Mouse (Mus musculus): ENCODE measurements around the gene Gm10271. TPM values are rescaled to one million over a fixed set of nuclear protein-coding genes. Genes with fewer than 3 reads are reported as not detected.
A peak's percentile ranks its signal among the peaks of the same experiment; 100 is the strongest.

The Gm10271 gene
- polyA plus RNA-seq, 1 experiment from 2014 or later, result not detected

- no peak overlapping the region for H3K4me2 ChIP-seq (replicated peaks; ENCODE audit: low read depth, low read length)
- no peak for ATAC-seq
- TF ChIP-seq EP300 (IDR thresholded peaks at IDR 0.05) (no peak), CTCF (IDR thresholded peaks at IDR 0.05) (no peak)
- no peak overlapping the region for H3K27ac ChIP-seq (ENCODE audit: low read length)
- no peaks in the 10 kb centered on the region for H3K27me3 ChIP-seq (replicated peaks; ENCODE audit: insufficient read depth, low read length)
- H3K36me3 ChIP-seq (ENCODE audit: insufficient read depth, low read length), result no peaks in the 10 kb centered on the region
- no peak for DNase-seq (ENCODE audit: low spot score)
- no peaks in the 10 kb centered on the region for H3K9me3 ChIP-seq (ENCODE audit: low read length)
- no peaks in the 10 kb centered on the region for H3K4me1 ChIP-seq (ENCODE audit: insufficient read depth, low read depth, low read length)
- 93% methylated on average over 11 of the region's 11 CpGs for WGBS
- no peak overlapping the region for H3K9ac ChIP-seq (replicated peaks; ENCODE audit: low read depth)
- H3K4me3 ChIP-seq (ENCODE audit: low read depth, low read length), result no peak overlapping the region
These were observed 15.8 kb downstream of the Gm10271 start for GRCm38 (mm10) chr10:116956483-116957158.

- Histone ChIP-seq H3K27me3 (replicated peaks; ENCODE audit: insufficient read depth, low read length) (no peaks in the 10 kb centered on the region), H3K36me3 (ENCODE audit: insufficient read depth, low read length) (no peaks in the 10 kb centered on the region), H3K27ac (ENCODE audit: low read length) (peak overlapping the region; percentile 20; the same call in 1 of the 2 replicates), H3K4me2 (replicated peaks; ENCODE audit: low read depth, low read length) (no peak overlapping the region), H3K9me3 (ENCODE audit: low read length) (no peaks in the 10 kb centered on the region), H3K4me1 (ENCODE audit: insufficient read depth, low read depth, low read length) (no peaks in the 10 kb centered on the region), H3K4me3 (ENCODE audit: low read depth, low read length) (no peak overlapping the region), H3K9ac (replicated peaks; ENCODE audit: low read depth) (no peak overlapping the region)
- DNase-seq (ENCODE audit: low spot score) (peak; percentile 68), ATAC-seq (peak; percentile 16; the same call in 1 of the 2 replicates)
- TF ChIP-seq EP300 (IDR thresholded peaks at IDR 0.05), result no peak
- no peak for TF ChIP-seq CTCF (IDR thresholded peaks at IDR 0.05)
- whole genome bisulfite sequencing, result 67% methylated on average over 6 of the region's 6 CpGs
These were observed 17.2 kb downstream of the Gm10271 start for GRCm38 (mm10) chr10:116955191-116955590.

- Histone ChIP-seq H3K9ac (replicated peaks; ENCODE audit: low read depth) (no peak overlapping the region), H3K4me1 (ENCODE audit: insufficient read depth, low read depth, low read length) (no peaks in the 10 kb centered on the region), H3K9me3 (ENCODE audit: low read length) (no peaks in the 10 kb centered on the region), H3K27ac (ENCODE audit: low read length) (no peak overlapping the region), H3K27me3 (replicated peaks; ENCODE audit: insufficient read depth, low read length) (no peaks in the 10 kb centered on the region), H3K4me3 (ENCODE audit: low read depth, low read length) (peak overlapping the region; percentile 84), H3K4me2 (replicated peaks; ENCODE audit: low read depth, low read length) (peak overlapping the region; percentile 85), H3K36me3 (ENCODE audit: insufficient read depth, low read length) (no peaks in the 10 kb centered on the region)
- DNase-seq (ENCODE audit: low spot score), result no peak
- 16% methylated on average over 5 of the region's 5 CpGs for WGBS
- no peak for ATAC-seq
- no peak for TF ChIP-seq EP300 (IDR thresholded peaks at IDR 0.05)
- no peak for TF ChIP-seq CTCF (IDR thresholded peaks at IDR 0.05)
These were observed 21.5 kb downstream of the Gm10271 start for GRCm38 (mm10) chr10:116950886-116951285.

GRCm38 (mm10) chr10:116950009-116950769 lies 22.2 kb downstream of the Gm10271 start, which contains the start of gene Rab3ip:
TSS of gene Rab3ip (minus strand) at chr10:116950769.
- peak within 1 kb of the TSS; percentile 72 for H3K27ac ChIP-seq (ENCODE audit: low read length)
- H3K27me3 ChIP-seq (replicated peaks; ENCODE audit: insufficient read depth, low read length), result no peaks in the 10 kb centered on the region
- H3K4me1 ChIP-seq (ENCODE audit: insufficient read depth, low read depth, low read length), result no peaks in the 10 kb centered on the region
- no peaks in the 10 kb centered on the region for H3K36me3 ChIP-seq (ENCODE audit: insufficient read depth, low read length)
- no peaks in the 10 kb centered on the region for H3K9me3 ChIP-seq (ENCODE audit: low read length)
- TF ChIP-seq CTCF (IDR thresholded peaks at IDR 0.05), result peak; percentile 87
- no peak for TF ChIP-seq EP300 (IDR thresholded peaks at IDR 0.05)
- H3K9ac ChIP-seq (replicated peaks; ENCODE audit: low read depth), result peak within 1 kb of the TSS; percentile 46
- H3K4me3 ChIP-seq (ENCODE audit: low read depth, low read length), result peak within 1 kb of the TSS; percentile 84
- ATAC-seq, result peak; percentile 94
- H3K4me2 ChIP-seq (replicated peaks; ENCODE audit: low read depth, low read length), result peak within 1 kb of the TSS; percentile 85
- 0% methylated on average over 22 of the region's 103 CpGs for WGBS
- DNase-seq (ENCODE audit: low spot score), result peak; percentile 94

GRCm38 (mm10) chr10:116949111-116950008 lies 23.0 kb downstream of the Gm10271 start:
- Histone ChIP-seq H3K36me3 (ENCODE audit: insufficient read depth, low read length) (no peaks in the 10 kb centered on the region), H3K27me3 (replicated peaks; ENCODE audit: insufficient read depth, low read length) (no peaks in the 10 kb centered on the region), H3K9me3 (ENCODE audit: low read length) (no peaks in the 10 kb centered on the region), H3K27ac (ENCODE audit: low read length) (peak overlapping the region; percentile 72), H3K9ac (replicated peaks; ENCODE audit: low read depth) (peak overlapping the region; percentile 46), H3K4me1 (ENCODE audit: insufficient read depth, low read depth, low read length) (no peaks in the 10 kb centered on the region), H3K4me3 (ENCODE audit: low read depth, low read length) (peak overlapping the region; percentile 84), H3K4me2 (replicated peaks; ENCODE audit: low read depth, low read length) (peak overlapping the region; percentile 85)
- 3% methylated on average over 36 of the region's 44 CpGs for WGBS
- ATAC-seq (peak; percentile 4), DNase-seq (ENCODE audit: low spot score) (peak; percentile 53)
- TF ChIP-seq EP300 (IDR thresholded peaks at IDR 0.05) (peak; percentile 23; the same call in 1 of the 2 replicates), CTCF (IDR thresholded peaks at IDR 0.05) (no peak)

Data from lung, postnatal 0 days (tissue).